Mouse (Mus musculus) layer of hippocampus, adult 6 months (tissue): Measurements from ENCODE around the gene Thsd7b. TPM values are rescaled to one million over a fixed set of nuclear protein-coding genes. Genes with fewer than 3 reads are reported as not detected.

Experiments
- long read RNA-seq, 2 experiments: library from polyadenylated mRNA; unstranded; transcript quantifications; one replicate each; pipeline ENCODE4 v2.0.0; 2019 to 2020
- polyA plus RNA-seq: library from polyadenylated mRNA; unstranded; fragments of <200 nt; fragmentation: Nextera tagmentation; gene quantifications from 2 replicates; pipeline ENCODE4 v1.2.3, GENCODE M21; 2021

Thsd7b gene
- 2.7 and 2.8 TPM in 2 replicates for polyA plus RNA-seq
- long read RNA-seq, experiment 1, partial matches to known transcripts, result 5 of 7 reads
- long read RNA-seq, experiment 1, other reads (novel, unspliced or antisense), result 2 of 7 reads
- long read RNA-seq, experiment 2, partial matches to known transcripts, result 12 of 19 reads
- long read RNA-seq, experiment 2, other reads (novel, unspliced or antisense), result 7 of 19 reads

DNA sequence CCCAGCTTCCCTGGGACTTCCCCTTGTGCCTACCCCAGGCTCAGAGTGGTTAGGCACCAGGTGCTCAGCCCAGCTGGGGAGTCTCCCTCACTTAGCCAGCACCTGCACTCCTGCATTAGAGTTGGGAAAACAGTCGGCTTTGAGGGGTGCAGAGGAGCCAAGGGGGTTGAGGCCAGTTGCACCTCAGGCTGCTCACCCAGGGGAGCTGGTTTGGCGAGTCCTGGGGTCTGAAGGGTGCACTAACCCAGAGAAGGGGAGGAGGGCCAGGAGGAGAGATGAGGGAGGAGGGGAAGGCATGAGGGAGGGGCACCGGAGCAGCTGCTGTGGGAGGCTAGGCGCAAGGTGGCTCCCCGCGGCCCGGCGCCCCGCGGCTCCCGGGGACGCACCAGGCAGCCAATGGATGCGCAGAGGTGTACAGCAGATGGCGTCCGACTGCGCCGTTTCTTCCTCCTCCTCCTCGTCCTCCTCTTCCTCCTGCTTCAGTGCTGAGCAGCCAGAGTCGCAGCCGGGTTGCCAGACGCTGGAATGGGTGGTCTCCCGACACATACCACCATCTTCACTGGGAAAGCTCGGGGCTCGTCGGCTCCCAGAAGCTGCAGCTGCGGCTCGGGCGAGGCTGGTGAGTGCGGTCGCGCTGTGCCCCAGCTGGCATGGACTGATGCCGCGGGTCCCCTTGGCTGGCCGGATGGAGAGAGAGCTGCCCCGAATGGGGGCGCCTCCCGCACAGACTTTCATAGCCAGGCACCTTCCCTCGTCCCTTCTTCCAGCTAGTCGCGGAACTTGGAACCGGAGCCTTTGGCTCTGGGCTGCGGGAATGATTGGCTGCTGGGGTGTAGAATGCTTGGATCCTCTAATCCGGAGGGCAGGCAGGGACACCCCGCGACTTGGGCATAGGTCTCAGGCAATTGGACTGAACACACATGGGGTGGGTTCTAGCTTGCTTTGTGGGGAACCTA is at the start of gene Thsd7b:
Thsd7b (plus strand) TSS at position 321 of the 956 bp plus-strand sequence.

